Mouse (Mus musculus): Measurements from ENCODE around the gene Rapgef1.

GRCm38 (mm10) chr2:29711877-29712276 is 92.4 kb downstream of the Rapgef1 start:
- TF ChIP-seq GATA1 (IDR thresholded peaks at IDR 0.05; ENCODE audit: borderline replicate concordance, low read length), result no peak
- no peak for TF ChIP-seq FLI1 (IDR thresholded peaks at IDR 0.05; ENCODE audit: low read length)
